Mouse (Mus musculus) mouse embryonic stem cell (cell line): ENCODE results near the gene Zswim1.
"Not testable (repeated sequence)": the region's sequence is repeated elsewhere in the genome, so short reads cannot be mapped to it uniquely, and the experiment has no call there.

Experiments
- in situ Hi-C, 2 experiments: fragments of 300-500 bp; cut with MboI; formaldehyde crosslinking; loops; 1 replicate in 1 of 2; 3 replicates in 1 of 2; pipeline ENCODE4 v1.14.3; 2019 to 2020; ENCODE audit warnings: low sequenced_read_pairs in 2 of 2, low pct_unique_long_range_greater_than_20kb in 1 of 2, mixed read lengths in 1 of 2; ENCODE audit not compliant: unreplicated experiment in 1 of 2

The Zswim1 gene

GRCm38 (mm10) chr2:164791841-164792261, 30.6 kb upstream of the Zswim1 start:
- in situ Hi-C loops: no loop called here

DNA sequence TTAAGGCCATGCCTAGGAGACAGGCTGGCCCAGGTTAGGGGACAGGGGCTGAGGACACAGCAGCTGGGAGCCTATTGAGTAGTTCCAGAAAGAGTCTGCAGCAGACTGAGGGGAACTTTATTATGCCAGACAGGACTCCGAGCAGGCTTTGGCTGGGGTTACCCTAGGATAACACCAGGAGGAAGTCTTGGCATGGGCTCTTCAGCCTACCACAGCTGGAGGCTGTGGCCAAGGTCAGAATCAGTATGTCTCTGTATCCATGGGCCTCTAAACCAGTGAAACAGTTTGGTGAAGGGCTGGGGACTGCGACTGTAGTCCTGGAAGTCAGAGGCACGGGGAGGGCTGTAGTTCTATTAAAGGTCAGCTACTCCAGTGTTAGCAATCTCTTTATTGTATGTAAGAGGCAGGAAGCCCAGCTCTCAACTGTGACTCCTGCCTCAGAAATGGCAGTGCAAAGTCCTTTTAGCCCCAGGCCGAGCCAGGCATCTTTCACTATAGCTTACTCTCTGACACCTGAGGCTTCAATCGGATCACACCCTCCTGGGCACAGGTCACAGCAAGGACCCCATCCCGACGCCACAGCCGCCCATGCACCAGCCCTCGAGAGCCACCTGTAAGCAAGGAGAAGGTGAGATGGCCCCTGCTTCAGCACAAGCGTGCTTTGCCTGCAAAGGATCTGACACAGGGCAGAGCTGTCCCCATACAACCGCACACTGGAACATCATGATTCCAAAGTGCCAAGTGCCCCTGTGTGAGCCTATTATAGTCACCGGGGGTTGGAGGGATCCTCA, 29.9 kb upstream of the Zswim1 start:
- in situ Hi-C loops: no loop called here

DNA sequence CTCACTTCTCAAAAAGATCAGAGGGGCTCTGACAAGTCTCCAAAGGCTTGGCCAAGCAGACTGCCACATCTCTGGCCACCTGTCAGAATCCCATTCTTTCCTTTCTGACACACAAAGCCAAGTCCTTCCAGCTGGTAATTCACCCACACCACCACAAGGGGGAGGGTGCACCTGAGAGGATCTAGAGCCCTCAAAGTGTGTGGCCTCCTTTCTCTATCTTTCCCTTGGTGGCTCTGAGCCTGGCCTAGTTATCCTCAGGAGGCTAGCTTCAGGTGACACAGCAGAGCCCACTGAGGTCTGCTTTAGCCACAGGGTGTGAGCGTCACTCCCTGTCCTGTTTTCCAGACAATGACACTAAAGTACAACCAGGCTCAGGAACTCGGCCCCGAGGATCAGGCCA, 29.2 kb upstream of the Zswim1 start:
- in situ Hi-C loops: no loop called here

DNA sequence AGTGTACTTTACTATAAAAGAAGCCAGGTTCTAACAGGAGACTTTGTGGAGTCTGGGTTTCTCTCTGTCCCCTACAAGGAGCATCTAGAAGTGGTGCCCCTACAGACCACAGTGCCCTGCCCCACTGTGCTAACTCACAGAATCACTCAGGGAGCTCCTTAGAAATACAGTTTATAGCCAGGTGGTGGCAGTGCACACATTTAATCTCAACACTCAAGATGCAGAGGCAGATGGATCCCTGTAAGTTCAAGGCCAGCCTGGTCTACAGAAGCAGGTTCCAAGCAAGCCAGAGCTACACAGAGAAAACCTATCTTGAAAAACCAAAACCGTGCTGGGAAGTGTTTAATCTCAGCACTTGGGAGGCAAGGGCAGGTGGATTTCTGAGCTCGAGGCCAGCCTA, 28.7 kb upstream of the Zswim1 start:
- in situ Hi-C loops: no loop called here

DNA sequence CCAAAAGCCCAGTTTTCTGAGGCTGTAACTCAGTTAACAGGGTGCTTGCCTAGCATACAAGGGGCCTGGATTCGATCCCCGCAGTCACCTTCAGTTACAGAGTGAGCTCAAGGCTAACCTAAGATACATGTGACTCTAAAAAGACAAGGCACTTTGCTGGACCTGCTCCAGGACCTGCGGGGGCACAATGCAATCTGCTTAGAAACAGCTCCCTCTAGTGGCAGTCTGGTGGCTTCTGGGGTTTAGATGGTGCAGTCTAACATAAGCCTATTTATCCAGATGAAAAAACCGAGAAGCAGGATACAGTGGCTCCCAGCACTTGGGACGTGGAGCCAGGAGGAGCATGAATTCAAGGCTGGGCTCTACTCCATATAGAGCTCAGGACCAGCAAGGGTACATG, 28.2 kb upstream of the Zswim1 start:
- in situ Hi-C loops: no loop called here

DNA sequence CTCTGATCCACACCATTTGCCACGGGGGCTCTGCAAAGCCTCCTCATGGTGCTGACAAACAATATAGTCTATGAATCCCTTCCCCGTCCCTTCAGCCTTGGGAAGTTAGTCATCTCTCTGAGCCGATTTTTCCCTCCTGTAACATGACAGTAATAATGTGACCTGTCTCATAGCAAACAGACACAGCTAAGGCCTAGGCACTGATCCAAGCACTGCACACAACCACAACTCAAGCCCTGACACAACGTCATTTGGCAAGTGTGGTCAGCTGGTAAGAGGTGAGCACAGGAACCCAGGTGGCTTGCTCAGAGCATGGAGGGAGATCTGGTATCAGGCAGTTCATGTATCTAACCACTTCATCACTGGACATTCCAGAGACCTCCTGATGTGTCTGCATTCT, 26.6 kb upstream of the Zswim1 start:
- in situ Hi-C loops: no loop called here

- in situ Hi-C loops: not testable (repeated sequence)
Measured at GRCm38 (mm10) chr2:164798554-164798953, 23.9 kb upstream of the Zswim1 start.

GRCm38 (mm10) chr2:164800252-164801004, 22.1 kb upstream of the Zswim1 start:
- in situ Hi-C loops: no loop called here

DNA sequence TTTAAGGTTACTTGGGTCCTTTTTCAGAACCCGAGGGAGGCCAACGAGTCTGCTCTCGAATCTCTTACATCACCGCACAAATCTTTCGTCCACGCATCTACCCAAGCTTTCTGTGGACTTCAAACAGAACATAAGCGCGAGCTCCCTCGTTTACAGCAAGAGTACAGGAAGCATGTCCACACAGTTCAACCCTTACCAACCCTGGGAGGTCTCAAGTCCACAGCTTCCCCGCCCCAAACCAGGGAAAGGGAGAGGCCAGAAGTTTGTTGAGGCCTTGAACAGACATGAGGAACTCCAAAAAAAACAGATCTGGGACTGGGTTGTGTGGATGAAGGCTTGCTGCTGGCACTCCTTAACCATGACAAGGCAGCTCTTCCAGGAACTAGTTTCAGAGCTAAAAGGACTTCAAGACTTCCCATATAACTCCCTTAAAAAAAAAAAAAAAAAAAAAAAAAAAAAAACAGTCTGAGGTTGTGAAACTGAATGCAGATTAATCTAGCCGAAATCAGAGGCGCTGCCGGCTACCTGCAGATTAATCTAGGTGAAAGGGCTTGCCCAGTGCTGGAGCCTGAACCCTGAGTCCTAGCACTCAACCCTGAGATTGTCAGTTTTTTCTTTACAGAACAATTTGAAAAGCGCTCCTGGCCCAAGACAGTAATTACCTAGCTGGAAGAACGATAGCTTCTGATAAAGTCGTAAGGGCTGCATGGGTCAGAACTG, 19.1 kb upstream of the Zswim1 start:
- in situ Hi-C loops: no loop called here

GRCm38 (mm10) chr2:164803921-164804313, 18.6 kb upstream of the Zswim1 start:
- in situ Hi-C loops: no loop called here

DNA sequence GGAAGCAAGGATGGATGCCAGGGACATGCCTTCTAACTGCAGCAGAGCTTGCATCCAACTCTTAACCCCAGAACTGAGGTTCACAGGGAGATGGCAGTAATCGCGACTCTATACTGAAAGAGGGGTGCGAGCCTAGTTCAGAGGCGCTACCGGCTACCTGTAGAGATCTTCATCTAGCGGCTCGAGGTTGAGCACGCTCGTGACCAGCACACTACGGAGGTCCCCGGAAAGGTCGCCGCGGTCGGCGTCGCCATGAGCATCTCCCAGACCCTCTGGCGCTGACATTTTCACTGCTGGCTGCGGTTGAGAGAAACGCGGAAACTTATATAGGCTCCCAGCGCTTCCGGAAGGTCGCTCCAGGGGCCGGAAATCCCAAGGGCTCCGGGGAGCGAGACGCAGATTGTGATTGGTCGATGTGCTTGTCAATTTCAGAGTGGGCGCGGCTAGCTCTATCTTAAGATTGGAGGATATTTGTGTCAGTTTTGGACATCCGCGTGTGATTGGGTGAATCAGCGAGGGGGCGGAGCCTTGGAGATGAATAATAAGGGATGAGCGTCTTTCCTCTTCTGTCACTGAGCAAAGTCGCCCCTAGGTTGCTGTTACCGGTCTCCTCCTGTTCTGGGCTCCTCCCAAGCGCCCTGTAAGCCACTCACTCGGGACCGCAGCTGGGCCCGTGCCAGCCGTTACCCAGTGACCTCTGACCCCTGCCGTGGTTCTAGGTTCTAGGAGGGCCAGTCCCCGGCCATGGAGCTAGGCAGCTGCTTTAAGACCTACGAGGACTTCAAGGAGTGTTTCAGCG, 17.8 kb upstream of the Zswim1 start, which contains the start of the genes Acot8 and Zswim3:
Gene Acot8, minus strand, starts transcription at position 350 of the 799 bp plus-strand sequence.
Gene Zswim3, plus strand, starts transcription at position 566 of the 799 bp plus-strand sequence.
- in situ Hi-C loops: no loop called here

DNA sequence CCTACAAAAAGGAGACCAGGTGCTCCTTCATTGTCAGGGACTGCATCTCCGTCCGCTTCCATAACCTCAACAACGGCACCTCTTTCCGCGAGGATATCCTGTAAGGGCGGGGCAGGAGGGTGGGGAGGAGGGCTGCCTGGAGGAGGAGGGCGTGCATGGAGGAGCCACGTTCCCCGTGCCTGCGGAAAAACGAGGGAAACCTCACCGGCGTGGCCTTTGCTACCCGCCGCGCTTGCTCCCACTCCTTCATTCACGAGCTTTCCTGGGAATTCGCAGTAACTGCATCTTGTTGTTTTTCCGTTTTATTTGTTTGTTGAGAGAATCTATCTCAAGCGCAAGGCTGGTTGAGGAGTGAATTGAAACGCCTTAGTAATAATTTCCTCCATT, 17.2 kb upstream of the Zswim1 start:
- in situ Hi-C loops: no loop called here

GRCm38 (mm10) chr2:164806614-164807013, 15.9 kb upstream of the Zswim1 start:
- in situ Hi-C loops: no loop called here

GRCm38 (mm10) chr2:164813557-164813956, 8.9 kb upstream of the Zswim1 start:
- in situ Hi-C loops: no loop called here

- in situ Hi-C loops: no loop called here
Measured at GRCm38 (mm10) chr2:164815348-164815747, 7.1 kb upstream of the Zswim1 start.

DNA sequence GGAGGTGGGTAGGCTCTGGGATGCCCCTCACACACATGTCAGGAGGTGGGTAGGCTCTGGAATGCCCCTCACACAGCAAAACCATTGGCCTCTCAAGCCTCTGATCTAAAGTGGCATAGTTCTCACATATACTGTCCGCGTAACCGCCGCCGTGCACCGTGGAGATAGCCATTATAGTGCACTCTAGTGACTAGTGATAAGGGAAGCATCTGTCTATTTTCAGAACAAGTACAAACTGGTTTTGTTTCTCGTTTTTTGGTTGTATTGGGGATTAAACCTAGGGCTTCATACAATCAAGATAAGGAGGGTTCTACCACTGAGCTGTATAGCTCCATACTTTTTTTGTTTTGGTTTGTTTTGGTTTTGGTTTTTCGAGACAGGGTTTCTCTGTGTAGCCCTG, 6.7 kb upstream of the Zswim1 start:
- in situ Hi-C loops: no loop called here

- in situ Hi-C loops: no loop called here
Measured at GRCm38 (mm10) chr2:164817206-164817605, 5.3 kb upstream of the Zswim1 start.

GRCm38 (mm10) chr2:164817703-164818102, 4.8 kb upstream of the Zswim1 start:
- in situ Hi-C loops: no loop called here
